Mouse (Mus musculus) v-Abl transformed pro-B cells (cell line): ENCODE data around the gene Upf3b.
"Not testable (repeated sequence)": the region's sequence is repeated elsewhere in the genome, so short reads cannot be mapped to it uniquely, and the experiment has no call there.

Experiments used
- in situ Hi-C, 2 experiments: fragments of 400-800 bp; cut with MboI; formaldehyde crosslinking; loops; one replicate each; pipeline ENCODE4 v1.15.1; 2025; ENCODE audit not compliant: unreplicated experiment in 2 of 2

Gene Upf3b

DNA sequence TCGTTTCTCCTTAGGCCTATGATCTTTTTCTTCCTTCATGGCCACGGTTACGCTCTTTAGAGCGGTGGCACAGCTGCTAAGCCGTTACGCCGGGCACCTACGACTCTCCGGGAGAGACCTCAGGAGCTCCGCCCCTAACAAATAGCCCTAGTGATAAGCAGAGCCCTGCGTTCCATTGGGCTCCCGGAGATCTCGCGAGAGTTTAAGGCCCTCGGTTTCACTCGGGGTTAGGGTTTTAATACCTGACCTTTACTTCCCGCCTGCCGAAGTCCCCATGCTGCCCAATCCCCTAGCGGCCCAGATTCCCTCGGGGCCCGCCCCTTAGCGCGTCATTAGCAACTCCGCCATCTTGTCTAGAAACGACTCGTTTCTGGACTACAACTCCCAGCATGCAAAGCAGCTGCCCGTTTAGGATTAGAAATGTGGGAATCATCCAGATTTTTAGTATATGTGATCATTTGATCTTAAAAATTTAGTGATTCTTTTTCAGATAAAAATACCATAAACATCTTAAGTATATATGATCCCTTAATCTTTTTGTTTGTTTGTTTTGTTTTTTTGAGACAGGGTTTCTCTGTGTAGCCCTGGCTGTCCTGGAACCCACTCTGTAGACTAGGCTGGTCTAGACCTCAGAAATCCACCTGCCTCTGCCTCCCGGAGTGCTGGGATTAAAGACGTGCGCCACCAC lies at the start of gene Upf3b:
Gene Upf3b (minus strand): TSS at position 130 of the 688 bp plus-strand sequence.
- in situ Hi-C loops = no loop called here

DNA sequence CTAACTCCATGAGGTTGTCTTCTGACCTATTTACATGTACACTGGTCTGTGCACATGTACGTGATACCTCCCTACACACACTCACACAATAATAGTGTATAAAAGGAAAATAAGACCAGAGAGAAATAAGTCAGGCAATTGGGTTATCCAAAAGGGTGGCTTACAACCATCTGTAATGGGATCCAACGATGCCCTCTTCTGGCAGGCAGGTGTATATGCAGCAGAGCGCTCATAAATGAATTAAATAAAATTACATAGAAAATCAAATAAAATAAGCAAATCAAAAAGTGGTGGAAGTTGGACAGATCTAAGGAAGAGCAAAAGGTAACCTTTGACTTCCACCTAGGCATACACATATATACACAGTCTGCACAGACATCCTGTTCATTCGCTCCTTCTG lies 47.7 kb upstream of the Upf3b start:
- in situ Hi-C loops = loop anchor here in 1 of 2 experiments (10.0 kb wide), 1 partner anchor 63 kb away; no protein-coding TSS in a partner anchor

DNA sequence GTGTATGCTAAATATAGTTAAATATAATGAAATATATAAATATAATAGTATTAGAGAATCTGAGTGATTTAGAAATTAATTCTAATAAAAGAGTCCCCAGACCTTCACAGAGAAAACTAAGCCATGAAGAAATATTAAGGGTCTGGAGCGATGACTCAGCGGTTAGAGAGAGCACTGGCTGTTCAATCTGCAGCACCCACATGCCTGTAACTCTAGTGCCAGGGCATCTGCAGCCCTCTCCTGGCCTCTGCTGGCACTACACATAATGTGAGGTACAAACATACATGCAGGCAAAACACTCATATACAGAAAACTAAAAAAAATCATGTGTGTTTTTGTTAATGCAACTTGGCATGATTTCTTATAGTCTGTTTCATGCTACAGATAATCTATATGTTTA lies 34.8 kb upstream of the Upf3b start:
- in situ Hi-C loops = no loop called here

DNA sequence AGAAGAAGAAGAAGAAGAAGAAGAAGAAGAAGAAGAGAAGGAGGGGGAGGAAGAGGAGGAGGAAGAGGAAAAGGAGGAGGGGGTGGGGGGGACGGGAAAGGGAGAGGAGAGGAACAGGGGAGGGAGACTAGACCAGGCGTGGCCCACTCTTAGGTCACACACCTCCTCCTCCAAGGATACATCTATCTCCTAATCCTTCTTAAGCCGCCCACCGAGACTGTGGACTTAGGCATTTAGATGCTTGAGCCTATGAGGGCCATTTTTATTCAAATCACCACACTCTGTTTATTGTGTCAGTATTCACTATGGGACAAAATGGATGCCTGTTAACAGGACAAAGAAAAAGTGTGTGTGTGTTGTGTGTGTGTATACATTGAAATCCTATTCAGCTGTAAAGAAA lies 34.4 kb upstream of the Upf3b start:
- in situ Hi-C loops = not testable (repeated sequence)

DNA sequence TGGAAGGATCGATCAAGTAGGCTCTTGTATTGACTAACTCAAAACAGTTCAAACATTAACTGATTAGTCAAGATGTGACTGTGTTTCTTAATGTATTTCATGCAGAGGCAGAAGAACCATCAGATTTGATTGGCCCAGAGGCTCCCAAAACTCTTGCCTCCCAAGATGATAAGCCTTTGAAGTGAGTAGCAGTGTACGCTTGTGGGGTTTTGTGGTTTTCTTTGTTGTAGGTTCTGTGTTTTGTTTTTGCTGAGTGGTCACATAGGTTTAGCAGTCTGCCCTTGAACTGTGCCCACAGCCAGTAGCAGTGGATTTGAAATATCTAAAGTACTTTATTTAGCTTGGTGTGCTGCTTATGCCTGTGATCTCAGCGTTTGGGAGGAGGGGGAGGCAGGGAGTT lies 31.6 kb upstream of the Upf3b start:
- in situ Hi-C loops = no loop called here

DNA sequence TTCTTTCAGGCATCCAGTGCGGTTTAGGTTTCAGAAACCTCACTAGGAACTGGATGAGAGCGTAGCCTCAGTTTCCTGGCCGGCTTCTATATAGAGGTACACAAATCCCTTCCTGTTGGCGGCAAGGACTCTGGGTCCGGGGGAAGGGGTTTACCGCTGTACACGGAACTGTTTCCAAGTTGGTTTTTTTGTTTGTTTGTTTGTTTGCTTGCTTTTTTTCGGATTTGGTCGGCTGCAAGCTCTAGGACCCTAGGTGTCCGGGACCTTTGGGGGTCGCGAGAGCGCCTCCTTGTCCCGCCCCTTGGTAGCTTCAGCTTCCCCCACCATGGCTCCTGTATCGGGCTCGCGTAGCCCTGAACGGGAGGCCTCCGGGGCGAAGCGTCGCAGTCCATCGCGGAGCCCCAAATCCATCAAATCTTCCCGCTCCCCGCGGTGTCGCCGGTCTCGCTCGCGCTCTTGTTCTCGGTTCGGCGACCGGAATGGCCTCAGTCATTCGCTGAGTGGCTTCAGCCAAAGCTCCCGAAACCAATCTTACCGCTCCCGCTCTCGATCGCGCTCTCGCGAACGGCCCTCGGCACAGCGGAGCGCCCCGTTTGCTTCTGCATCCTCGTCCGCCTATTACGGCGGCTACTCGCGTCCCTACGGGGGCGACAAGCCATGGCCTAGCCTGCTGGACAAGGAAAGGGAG lies 16.7 kb upstream of the Upf3b start, which contains the start of gene Nkap:
Gene Nkap (plus strand): TSS at position 125 of the 688 bp plus-strand sequence.
- in situ Hi-C loops = no loop called here

DNA sequence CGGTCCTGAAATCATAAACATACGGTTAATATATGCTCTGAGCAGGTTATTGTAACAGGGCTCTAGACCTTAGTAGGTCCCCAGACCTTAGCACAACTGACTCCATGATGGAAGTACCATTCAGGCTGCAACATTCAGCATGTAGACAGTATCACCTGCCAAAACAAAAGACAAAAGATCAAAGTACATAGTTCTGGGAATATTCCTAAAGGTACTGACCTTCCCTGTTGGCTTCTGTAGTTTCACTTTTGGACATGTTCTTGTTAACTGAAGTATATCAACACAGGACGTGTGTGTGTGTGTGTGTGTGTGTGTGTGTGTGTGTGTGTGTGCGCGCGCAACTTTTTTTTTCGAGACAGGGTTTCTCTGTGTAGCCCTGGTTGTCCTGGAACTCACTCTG lies 15.4 kb upstream of the Upf3b start:
- in situ Hi-C loops = no loop called here

DNA sequence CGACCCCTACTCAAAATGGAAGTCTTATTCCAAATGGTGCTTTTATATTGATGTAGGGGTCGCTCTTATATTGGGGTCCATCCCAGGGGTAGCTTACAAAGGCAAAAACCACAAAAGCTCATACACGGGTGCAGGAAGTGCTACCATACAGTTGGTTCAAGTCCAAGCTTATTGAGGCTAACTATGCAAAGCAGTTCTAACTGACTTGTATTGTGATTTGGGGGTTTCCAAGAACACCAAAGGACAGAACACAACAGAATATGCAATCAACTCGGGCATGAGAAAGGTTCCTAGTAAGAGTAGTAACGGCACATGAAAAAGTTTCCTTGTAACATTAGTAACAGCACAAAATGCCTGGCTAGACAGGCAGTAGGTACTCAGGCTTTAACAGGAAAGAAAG lies 10.1 kb upstream of the Upf3b start:
- in situ Hi-C loops = no loop called here

DNA sequence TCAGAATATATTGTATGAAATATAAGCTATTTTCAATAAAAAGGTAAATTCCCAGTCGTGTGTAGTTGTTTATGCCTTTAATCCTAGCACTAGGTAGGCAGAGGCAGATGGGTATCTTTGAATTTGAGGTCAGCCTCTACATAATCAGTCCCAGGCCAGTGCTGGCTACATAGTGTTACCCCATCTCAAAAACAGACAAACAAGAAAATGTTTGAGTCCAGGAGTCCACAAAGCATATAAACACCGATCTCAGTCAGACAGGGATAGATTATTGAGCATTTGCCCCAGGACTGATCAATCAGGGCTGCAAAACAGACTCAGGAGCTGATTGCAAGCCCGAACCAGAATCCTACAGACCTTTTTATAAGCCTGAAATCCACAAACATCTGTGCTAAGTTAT lies 9.5 kb upstream of the Upf3b start:
- in situ Hi-C loops = no loop called here

DNA sequence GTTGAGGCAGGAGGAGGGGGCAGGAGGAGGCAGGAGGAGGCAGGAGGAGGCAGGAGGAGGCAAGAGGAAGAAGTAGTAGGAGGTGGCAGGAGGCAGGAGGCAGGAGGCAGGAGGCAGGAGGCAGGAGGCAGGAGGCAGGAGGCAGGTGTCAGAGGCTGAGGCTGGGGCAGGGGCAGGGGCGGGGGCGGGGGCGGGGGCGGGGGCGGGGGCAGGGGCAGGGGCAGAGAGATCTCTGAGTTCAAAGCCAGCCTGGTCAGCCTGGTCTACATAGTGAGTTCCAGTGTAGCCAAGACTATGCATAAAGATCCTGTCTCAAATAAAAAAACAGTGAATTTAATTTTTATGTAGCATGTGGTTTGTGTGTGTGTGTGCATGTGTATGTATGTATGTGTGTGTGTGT lies 7.0 kb upstream of the Upf3b start:
- in situ Hi-C loops = no loop called here

DNA sequence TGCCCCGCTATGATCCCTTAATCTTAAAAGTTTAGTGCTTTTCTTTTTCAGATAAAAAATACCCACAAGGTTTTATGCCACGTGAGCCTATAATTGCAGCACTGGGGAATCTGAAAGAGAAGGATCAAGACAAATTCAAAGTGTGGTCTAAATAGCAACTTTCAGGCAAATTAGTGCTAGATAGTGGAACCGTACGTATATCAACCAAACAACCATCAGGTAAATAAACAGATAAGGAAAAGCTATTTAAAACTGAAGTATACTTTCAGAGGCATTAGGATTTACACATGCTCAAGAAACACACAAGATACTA lies 715 bp upstream of the Upf3b start:
- in situ Hi-C loops = no loop called here

DNA sequence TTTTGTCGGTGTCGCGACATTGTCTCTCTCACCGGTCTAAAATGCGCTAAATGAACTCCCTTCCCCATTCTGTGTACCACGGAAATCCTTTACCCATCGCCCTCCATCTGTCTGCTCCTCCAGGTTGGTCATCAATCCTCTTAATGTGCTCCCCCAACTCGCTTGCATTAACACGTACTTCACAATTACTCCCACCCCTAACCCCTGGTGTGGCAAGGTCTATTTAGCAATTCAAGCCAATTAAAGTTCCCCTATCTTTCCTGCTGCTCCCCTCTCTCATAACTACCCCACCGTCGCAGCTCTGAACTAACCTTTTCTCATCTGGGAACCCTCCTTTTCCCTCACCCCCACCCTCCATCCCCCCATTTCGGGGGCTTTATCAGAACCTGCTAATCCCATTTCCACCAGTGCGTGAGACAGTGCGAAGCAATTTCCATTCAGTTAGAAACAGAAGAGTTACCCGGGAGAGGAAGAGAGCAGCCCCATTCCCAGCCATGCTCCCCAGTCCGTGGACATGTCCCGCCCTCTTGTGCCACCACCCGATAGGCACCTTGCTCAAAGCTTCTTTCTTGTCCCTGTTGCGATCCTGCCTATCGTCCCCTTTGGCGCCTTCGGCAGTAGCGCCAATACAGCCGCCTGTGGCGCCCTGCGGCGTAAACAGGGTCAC lies 463 bp downstream of the Upf3b start:
- in situ Hi-C loops = no loop called here

DNA sequence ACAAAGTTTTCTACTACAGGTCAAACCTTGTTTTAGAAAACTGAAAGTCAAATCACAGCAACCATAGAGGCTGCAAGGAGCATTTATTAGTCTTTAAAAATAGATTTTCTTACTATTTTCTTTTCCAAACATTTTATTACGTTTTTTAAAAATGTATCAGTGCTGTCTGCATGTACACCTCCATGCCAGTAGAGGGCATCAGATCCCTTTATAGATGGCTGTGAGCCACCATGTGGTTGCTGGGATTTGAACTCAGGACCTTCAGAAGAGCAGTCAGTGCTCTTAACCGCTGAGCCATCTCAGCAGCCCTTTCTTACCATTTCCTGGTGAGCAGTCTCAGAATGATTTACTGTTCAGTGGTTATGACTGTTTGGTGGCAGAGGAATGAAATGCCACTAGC lies 6.3 kb downstream of the Upf3b start:
- in situ Hi-C loops = no loop called here

DNA sequence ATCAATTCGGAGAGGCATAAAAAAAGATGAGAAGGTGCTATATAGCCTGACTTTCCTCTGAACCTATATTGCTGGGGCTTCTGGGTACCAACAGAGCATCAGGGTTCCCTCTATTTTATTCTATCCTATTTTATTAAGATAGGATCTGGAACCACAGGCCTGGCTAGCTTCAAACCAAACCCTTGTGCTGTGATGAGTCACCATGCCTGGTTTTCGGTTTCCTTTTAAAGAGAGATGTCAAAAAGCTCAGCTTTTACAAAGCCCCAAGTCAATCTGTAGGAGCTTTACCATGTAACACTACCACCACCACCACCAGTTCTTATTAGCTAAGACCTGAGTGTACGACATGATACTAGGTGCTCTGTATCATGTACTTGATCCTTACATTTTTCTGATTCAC lies 11.4 kb downstream of the Upf3b start:
- in situ Hi-C loops = loop anchor here in 1 of 2 experiments (10.0 kb wide), 1 partner anchor 56 kb away; no protein-coding TSS in a partner anchor

DNA sequence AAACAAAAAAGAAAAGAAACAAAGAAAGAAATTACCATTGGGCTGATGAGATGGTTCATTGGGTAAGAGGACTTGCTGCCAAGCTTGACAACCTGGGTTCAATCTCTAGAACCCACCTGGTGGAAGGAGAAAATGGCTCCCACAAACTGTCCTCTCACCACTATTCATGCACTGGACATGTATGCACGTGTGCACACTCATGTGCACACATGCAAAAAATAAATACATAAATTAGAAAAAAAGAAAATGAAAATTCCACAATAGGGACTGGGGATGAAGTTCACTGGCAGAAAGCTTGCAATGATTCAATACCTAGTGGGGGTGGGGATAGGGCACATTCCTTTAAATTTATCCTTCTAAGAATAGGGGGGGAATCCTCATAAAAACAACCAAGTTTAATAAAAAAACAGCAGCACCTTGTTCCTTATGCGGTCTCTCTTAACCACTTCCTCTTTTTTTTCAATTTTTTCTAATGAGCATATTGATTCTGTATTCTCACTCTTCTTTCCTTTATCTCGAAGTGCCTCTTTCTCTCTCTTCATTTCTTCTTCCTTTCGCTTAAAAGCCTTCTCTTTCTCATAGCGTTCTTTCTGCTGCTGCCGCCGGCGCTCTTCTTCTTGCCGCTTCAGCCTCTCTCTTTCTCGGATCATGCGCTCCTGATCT lies 14.9 kb downstream of the Upf3b start:
- in situ Hi-C loops = loop anchor here in 1 of 2 experiments (10.0 kb wide), 1 partner anchor 60 kb away; no protein-coding TSS in a partner anchor

DNA sequence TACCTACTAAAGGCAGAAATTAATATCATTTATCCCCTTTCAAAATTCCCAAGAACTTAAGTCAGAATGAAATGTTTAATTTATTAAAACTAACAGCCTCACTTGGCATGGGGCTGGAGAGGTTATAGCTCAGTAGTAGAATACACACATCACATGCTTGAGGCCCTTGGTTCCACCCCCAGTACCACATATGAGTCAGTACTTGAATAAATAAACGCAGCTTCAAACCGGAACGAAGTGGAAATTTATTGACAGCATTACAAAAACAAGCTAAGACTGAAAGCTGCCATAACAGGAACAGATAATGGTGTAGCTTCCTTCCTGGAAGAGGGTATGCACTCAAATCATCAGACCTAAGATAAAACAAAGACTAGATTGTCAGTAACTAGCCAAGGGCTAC lies 18.7 kb downstream of the Upf3b start:
- in situ Hi-C loops = loop anchor here in 1 of 2 experiments (10.0 kb wide), 1 partner anchor 63 kb away; no protein-coding TSS in a partner anchor

DNA sequence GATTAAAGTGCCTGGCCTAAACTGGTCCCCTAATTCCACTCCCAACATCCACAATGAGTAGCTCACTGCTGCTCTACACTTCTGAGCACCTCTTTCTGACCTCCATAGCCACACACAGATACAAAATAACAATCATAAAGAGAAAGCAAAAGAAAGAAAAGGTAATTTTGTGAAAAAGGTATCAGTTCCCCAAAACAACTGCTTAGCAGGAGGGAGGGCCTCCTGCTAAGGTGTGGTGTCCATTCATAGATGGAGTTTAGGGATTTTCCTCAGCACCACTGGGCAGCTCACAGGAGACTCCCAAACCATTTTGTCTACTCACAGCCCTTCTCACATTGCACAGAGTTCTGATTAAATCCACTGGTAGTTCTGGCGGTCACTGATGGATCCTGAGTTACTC lies 21.3 kb downstream of the Upf3b start:
- in situ Hi-C loops = no loop called here

DNA sequence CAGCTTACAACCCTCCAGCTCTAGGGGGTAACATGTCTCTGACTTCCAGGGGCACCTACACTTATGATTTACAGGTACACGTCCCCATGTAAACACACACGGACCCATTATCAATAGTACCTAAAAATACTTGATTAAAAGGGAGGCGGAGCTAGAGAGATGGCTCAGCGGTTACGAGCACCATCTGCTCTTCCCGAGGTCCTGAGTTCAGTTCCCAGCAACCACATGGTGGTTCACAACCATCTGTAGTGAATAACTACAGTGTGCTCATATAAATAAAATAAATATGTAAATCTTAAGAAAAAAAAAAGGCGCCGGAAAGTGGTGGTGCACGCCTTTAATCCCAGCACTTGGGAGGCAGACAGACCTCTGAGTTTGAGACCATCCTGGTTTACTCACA lies 24.5 kb downstream of the Upf3b start:
- in situ Hi-C loops = no loop called here

DNA sequence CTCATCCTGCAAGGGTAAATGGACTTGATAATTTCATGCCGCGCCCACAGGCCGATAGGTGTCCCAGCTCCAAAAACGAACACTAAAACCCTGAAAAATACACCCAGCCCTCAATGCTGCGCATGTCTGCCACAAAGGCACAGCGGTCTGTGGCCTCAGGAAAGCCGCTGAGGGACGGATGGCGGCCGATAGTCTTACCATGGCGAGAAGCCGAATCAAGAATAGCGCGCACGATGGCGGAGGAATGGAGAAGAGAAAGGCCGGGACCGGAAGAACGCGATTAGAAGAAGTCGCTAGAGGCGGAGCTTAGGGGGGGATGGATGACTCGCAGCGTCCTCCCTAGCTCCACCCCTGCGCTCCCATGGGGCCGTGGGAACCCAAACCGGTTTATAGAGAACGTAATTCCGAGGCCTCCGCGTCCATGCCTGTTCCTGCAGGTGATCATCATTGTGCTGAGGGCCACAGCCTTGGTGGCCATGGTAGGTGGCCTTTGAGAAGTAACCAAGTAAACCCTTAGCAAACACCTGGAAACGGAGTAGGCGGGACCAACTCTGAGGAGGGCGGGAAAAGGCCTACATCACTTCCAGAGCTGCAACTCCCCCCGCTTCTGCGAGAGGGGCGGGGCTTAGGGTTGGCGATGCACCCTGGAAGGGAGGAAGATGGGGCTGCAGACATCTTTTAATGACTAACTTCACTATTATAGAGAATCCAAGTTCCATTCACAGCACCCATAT lies 25.0 kb downstream of the Upf3b start, which contains the start of gene Rpl39:
Gene Rpl39 (minus strand): TSS at position 476 of the 734 bp plus-strand sequence.
- in situ Hi-C loops = no loop called here

DNA sequence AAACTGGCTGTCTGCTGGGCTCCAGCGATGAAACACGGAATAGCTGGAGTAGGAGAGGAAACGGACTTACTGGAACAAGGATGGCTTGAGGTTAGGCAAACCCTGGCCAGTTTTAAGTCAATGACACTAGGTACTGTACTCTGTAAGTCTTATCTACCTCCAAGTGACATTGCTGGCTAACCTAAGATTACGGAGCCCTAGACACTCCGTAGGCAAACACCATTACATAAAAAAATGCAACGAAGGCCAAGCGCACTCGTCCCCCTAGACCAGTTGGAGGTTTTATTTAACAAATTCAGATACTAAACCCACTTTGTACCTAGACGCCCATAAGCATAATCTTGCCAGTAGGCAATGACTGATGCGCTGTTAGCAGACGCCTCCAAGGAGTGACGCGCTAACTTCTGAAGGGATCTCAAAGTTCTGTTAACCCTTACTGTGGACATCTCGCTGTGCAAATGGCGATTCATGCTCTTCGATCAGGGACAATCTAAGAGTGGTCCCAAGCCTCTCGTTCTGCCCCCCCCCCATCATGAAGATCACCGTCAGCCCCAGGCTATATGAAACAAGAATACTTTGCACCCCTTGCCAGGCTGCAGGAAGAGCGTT lies 25.7 kb downstream of the Upf3b start:
- in situ Hi-C loops = no loop called here
